Mouse (Mus musculus): Measurements from ENCODE around the gene Rnf183. TPM values are rescaled to one million over a fixed set of nuclear protein-coding genes. Genes with fewer than 3 reads are reported as not detected.
"Not testable (repeated sequence)": the region's sequence is repeated elsewhere in the genome, so short reads cannot be mapped to it uniquely, and the experiment has no call there.

The Rnf183 gene
- not detected in 2 replicates for total RNA-seq (2014; fragmentation: Nextera tagmentation)
- total RNA-seq (2017) = not detected in 2 replicates

DNA sequence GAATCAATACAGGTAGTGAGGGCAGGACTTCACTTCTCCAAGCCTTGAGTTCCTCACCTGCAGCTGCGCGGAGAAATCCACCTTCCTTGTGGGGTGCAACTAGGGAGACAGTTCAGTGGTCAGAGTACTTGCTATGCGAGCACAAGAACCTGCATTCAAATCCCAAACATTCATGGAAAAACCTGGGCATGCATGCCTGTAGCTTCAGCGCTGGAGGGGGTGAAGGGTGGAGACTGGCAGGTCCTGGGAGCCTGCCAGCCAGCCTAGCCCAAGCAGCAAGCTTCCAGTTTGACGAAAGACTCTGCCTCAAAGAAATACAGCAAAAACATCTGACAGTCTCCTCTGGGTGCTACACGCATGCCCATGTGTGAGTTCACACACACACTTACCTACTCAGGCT is at the start of gene Rnf183:
Rnf183 (minus strand) TSS at position 172 of the 400 bp plus-strand sequence.
- no peak for ATAC-seq (replicated peaks; ENCODE audit: poor library complexity, severe bottlenecking)

DNA sequence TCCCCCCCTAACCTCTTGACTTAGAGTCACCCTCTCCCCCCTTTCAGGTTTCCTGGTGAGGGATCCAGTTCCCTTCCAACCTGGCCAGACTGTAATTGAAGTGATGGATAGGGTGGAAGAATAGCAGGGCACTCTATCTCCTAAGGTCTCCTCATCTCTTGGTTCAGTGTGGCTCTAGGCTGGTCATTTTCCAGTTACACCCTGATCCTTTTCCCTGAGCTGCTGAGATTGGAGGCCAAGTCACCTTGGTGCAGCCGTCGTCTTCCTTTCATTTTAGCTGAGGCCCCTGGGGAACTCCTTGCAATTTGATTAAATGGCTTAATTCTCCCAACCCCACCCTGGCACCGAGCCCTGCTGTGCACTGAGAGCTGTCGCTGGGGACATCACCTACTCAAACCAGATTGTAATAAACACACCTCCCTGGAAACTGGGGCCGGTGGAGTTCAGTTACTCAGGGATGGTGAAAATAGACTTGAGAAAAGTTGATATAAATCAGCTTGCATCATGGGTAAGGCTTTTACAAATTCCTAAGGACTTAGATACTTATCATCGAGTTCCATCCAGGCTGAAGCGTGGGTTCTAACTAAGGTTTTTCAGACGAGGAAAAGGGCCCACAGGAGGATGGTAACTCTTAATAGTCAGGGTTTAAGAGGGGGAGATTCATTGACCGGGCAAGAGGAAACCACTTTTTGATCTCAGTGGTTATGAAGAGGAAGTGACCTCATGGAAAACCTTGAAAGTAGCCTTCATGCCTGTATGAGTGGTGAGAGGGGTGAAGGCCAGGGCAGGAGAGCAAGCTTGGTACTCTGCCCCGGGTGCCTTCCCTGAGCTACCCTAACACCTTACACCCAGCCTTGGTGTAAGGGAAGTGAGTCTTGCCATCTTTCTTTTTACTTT is 45.9 kb upstream of the Rnf183 start:
- ATAC-seq (replicated peaks; ENCODE audit: poor library complexity, severe bottlenecking) = peak; percentile 78

DNA sequence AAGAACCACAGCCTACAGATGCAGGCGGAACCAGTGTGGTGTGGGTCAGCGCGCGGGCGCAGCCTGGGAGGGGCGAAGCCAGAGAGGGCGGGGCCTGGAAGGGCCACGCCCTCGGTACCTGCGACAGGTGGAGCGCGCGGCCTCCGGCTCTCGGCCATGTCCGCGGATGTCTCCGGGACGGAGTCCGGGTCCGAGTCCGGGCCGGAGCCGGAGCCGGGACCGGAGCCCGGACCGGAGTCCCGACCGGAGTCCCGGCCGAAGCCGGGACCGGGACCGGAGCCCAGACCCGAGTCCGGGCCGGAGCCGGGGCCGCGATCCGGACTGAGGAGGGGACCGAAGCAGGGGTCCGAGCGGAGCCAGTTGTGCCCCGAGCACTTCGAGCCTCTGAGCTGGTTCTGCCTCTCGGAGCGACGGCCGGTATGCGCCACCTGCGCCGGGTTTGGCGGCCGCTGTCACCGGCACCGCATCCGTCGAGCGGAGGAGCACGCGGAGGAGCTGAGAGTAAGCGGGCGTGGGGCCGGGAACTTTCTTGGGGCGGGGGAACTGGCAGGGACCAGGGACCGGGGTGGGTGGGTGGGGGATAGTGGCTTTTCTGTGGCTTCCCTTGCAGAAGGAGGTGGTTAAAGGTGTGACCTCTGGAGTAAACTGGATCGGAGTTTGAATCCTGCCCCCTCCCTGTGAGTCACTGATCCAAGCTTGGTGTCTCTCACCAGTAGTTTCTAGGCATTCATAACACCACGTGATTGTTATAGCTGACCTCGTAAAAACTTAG is 45.1 kb upstream of the Rnf183 start, which contains the start of gene Bspry:
Bspry (plus strand) TSS at position 117 of the 772 bp plus-strand sequence.
- ATAC-seq (replicated peaks; ENCODE audit: poor library complexity, severe bottlenecking) = peak; percentile 47

DNA sequence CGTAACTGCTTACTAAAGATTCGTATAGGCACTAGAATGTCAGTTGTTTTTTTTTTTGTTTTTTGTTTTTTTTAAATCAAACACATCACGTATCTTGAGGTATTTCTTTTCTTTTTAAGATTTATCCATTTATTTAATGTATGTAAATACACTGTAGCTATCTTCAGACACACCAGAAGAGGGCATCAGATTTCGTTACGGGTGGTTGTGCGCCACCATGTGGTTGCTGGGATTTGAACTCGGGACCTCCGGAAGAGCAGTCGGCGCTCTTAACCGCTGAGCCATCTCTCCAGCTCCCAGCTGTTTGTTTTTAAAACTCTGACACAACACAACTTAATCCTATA is 44.5 kb upstream of the Rnf183 start:
- not testable (repeated sequence) for ATAC-seq (replicated peaks; ENCODE audit: poor library complexity, severe bottlenecking)

DNA sequence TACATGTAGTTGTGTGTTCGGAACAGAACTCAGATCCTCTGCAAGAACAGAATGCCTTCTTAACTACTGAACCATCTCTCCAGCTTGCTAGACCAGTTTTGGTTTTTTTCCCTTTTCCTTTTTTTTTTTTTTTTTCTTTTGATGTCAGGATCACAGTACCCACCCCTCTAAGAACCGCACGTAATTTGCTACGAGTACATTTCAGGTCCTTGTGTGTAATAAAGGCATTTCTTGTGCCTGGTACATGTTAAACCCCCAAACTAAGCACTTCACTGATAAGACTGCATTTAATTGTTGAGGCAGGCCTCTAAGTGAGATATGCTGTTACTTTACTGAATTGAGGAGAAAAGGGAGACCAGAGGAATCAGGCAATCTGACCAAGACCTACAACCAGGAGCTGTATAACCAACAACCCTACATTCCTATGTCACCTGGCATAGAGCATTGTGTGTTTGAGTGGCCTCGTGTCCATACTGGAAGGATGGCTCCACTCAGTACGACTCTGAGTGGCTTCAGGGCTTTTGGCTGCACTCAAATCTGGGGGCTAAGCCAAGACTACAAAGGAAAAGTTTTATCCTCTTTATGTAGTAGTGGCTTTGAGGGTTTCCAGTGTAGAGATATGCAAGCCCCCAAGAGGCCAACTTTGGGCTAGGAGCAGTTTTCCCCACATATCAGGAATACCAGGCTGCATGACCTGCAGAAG is 42.6 kb upstream of the Rnf183 start:
- ATAC-seq (replicated peaks; ENCODE audit: poor library complexity, severe bottlenecking) = no peak

DNA sequence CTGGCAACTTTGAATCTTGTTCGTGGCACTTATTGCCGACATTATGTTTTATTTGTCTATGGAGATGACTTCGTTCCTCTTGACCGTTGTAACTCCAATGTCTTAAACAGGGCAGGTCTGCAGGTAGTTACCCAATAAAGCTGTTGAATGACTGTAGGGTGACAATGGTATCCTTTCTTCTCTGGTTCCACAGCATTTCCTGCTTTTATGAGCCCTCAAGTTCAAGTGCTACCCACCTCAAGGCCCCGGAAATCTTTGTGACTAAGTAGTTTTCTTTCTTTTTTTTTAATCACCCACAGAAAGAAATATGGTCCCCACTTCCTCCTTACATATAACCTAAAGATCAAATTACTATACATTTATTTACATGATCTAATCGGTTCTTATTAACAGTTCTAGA is 40.7 kb upstream of the Rnf183 start:
- ATAC-seq (replicated peaks; ENCODE audit: poor library complexity, severe bottlenecking) = no peak

DNA sequence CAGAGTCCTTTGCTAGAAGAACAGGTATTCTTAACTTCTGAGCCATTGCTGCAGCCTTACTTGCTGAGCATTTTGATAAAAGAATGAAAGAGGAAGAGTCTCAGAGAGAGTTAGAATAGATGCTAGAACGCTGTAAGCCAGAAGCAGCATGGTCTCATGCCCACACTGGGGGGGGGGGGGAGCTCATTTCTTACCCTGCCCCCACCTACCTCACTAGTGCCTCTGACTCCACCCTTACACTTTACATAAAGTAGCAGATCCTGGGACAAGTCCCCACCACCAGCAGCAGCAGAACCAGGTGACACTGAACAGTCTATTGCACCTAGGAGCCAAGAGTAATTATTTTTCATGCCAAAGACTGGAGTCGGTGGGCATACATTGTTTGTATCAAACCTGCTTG is 40.1 kb upstream of the Rnf183 start:
- no peak for ATAC-seq (replicated peaks; ENCODE audit: poor library complexity, severe bottlenecking)

DNA sequence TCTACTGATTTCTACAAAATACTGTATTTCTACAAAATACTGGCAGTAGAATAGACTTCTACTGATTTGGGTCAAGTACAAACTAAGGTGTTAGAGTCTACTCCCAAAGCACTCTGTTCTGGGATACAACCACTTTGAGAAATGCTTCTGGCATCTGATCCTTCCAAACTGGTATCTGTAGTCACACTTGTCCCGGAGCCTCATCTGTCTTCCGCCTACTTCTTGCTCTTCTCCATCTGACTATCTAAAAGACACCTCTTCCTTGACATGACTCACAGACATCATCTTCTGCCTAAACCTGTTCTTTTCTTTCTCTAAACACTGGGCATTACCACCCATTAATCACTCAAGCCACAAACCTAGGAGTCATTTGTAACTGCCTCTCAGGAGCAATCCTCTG is 37.0 kb upstream of the Rnf183 start:
- no peak for ATAC-seq (replicated peaks; ENCODE audit: poor library complexity, severe bottlenecking)

DNA sequence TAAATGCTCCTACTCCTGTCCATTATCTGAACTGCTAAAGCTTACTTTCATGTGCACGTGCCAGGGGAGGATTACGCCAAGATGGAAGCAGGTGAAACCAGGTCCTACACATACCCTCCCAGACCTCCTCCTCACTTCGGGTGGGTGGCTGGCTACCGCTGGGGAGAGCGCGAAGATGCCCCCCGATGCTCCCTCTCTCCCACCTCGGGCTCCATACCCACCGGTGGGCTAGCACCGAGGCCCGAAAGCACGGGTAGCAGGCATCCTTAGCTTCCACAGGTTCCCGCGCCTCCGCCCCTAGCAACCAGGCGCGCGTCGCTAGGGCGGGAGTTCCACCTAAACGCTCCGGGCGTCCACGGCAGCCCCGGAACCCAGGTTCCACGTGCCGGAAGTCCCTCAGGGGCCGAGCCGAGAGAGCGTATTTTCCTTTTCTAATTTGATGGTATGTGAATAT is 35.6 kb upstream of the Rnf183 start, which contains the start of gene Wdr31:
Wdr31 (minus strand) TSS at position 299 of the 454 bp plus-strand sequence.
- ATAC-seq (replicated peaks; ENCODE audit: poor library complexity, severe bottlenecking) = peak; percentile 100

DNA sequence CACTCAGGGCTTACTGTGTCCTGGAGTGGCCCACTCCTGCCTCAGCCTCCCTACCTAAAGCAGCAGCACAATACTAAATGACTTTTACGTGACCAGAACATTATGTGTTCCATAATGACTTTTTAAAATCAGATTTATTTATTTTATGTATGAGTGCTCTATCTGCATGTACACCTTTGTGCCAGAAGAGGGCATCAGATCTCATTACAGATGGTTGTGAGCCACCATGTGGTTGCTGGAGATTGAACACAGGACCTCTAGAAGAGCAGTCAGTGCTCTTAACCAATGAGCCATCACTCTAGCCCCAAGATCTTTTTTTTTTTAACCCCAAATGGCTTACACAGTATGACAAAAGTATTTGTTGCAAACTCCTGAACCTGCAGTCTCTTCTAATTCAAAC is 33.1 kb upstream of the Rnf183 start:
- ATAC-seq (replicated peaks; ENCODE audit: poor library complexity, severe bottlenecking) = no peak

DNA sequence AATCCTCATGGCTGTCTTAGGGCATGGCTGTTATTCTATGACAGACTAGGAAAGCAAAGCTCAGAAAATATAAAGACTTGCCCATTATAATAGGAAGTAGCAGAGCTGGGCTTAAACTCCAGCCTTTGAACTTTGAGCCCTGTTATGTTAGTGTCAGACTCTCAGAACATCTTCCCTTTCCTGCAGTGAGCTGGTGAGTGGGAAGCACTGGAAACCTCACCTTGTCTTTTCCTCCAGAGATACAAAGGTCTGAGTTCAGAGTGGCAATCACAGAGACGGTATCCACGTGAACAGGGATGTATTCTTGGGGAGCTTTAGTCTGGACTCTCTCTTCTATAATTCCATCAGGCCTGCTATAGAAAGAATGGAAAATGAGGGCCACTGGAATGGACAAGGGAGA is 28.1 kb upstream of the Rnf183 start:
- no peak for ATAC-seq (replicated peaks; ENCODE audit: poor library complexity, severe bottlenecking)

DNA sequence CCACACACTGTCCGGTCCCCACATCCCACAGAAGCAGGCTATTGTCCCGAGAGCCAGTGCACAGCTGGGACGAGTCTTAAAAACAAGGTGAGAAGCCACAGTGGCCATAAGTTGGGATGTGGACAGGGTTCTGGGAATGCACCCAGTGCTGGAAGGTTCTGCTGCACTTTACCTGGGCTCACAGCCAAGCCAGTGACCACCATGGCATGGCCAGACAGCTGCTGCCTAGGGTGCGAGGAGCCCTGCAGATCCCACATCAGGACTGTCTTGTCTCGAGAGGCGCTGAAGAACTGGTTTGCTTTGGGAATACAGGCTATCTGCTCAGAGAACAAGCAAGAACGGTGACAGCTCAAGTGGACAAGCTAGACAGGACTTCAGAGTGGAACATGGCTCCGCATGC is 25.3 kb upstream of the Rnf183 start:
- ATAC-seq (replicated peaks; ENCODE audit: poor library complexity, severe bottlenecking) = no peak

DNA sequence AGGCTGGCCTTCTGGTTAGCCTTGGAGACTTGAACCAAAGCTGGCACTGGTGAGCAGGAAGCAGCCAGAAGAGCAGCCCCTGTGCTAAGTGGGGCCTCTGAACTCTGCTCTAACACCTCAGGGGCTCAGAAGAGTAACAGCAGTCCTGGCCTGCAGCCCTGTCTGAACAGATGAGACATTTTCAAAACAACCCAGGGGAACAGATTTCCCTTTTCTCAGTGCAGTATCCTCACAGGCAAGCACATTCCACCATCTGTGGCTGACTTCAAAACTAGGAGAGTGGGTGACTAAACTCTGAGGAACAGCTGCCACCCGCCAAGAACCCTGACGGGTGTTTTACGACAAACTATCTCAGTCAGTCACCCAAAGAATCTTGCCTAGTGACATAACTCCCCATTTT is 24.0 kb upstream of the Rnf183 start:
- ATAC-seq (replicated peaks; ENCODE audit: poor library complexity, severe bottlenecking) = no peak

DNA sequence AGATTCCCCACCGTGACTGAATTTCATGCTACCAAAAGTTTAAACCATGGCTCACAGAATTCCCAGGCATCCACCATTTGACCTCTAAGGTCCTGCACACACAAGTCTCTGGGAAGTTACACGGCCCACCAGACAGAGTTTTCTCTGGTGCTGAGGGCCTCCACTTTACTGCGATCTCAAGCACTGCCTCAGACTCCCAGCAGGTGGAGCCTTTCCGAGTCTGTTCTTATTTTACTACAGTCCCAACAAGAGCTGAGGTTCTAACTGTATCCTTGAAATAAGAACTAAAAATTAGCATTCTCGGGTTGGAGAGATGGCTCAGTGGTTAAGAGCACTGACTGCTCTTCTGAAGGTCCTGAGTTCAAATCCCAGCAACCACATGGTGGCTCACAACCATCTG is 19.9 kb upstream of the Rnf183 start:
- peak; percentile 69 for ATAC-seq (replicated peaks; ENCODE audit: poor library complexity, severe bottlenecking)

DNA sequence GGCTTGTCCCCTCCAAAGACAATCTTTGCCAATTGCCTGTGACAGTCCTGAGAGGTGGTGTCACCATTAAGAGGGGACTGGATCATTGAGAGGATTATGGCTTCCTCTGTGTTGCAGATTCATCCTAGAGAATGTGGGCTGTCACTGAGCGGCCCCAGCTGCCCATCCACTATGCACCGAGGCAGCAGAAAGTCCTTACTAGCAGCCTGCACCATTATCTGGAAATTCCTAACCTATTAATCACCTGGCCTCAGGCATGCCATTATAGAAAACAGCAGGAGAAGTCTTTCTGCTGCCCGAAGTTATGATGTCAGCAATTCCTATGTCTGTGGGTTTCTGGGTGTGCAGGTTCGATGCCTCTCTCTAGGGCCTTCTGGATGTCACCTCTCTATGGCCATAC is 5.9 kb upstream of the Rnf183 start:
- ATAC-seq (replicated peaks; ENCODE audit: poor library complexity, severe bottlenecking) = no peak

DNA sequence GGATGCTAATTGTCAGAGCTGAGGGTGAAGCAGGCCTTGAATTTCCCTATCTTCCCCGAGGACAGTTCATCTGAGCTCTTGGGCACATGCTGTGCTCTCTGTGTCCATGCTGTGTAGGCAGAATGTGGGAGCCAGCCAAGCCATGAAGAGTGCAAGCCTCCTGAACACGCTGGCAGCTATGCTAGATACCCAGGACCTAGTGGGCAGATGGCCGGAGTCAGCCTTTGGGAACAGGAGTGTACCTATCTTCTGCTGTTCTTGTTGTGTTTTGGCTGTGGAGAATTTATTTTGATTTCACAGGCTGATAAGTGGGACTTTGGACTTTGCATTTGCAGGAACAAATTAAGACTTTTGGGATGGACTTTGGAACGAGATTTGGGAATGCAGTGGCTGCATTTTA is 5.5 kb upstream of the Rnf183 start:
- no peak for ATAC-seq (replicated peaks; ENCODE audit: poor library complexity, severe bottlenecking)

DNA sequence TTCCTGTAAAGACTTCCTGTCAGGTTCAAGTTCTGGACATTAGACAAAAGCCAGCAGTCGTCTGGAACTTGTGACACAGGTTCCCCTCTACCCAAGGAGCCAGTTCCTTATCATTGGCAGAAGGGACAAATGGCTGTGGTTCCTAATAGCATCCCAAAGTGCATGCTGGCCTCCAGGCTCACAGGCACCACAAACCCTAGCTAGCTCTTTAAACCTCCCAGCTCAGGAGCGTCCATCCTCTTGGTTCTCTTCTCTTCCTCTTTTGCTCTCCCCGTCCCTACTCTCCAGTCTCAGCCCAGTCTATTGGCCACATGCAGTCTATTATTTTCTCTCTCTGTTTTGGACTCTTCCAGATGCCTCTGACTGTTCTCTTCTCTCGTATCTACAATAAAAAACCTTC is 4.7 kb upstream of the Rnf183 start:
- peak; percentile 82 for ATAC-seq (replicated peaks; ENCODE audit: poor library complexity, severe bottlenecking)

DNA sequence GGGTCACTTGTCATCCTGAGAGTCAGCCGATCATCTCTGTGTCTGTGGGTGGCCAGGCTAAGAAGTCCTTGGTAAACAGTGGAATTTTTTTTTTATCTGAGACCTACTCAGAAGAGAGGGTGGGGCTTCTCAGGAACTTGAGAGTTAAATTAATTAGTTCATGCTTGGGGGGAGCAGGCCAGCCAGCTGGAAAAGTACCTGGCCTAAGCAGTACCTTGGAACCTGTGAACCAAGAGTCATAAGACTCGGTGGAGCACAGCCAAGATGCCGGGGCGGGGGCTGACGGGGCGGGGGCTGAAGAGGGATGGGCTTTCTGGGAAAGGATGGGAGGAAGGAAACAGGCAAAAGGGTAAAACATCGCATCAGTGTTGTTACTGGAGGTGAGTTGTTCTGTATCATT is 2.8 kb upstream of the Rnf183 start:
- no peak for ATAC-seq (replicated peaks; ENCODE audit: poor library complexity, severe bottlenecking)

DNA sequence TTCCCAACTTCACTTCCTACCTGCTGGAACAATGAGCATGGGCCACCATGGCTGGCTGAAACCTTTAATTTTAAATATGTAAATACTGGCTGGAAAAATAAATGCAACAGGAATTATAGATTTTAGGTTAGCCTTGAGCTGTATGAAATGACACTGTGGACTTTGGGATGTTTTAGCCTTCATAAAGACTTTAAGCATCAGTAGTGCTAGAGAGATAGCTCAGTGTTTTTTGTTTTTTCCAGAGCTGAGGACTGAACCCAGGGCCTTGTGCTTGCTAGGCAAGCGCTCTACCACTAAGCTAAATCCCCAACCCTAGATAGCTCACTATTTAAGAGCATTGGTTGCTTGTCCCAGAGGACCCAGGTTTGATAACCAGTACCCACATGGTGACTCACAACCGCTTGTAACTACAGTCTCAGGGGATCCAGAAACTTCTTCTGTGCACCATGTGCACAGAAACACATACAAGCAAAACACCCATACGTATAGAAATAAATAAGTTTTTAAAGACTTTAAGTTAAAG is 2.3 kb upstream of the Rnf183 start:
- ATAC-seq (replicated peaks; ENCODE audit: poor library complexity, severe bottlenecking) = no peak

Data from granulocyte monocyte progenitor cell, adult 5-6 weeks (primary cell).